Mouse (Mus musculus) intestine, embryonic 16.5 days (tissue): ENCODE data around the gene Ccdc93. TPM values are rescaled to one million over a fixed set of nuclear protein-coding genes. Genes with fewer than 3 reads are reported as not detected.

Source experiments
- ATAC-seq: fragments of 200-750 bp; cut with Nextera tagmentation; 2 replicates; pipeline ENCODE4 v1.8.0; 2017; ENCODE audit warnings: moderate TSS enrichment, moderate library complexity
- H3K27ac ChIP-seq: fragments of 300-500 bp; sonication (generic); 2 replicates; pipeline ENCODE4 v1.5.1; 2014; ENCODE audit warnings: mild to moderate bottlenecking, low read length
- H3K27me3 ChIP-seq: fragments of 300-500 bp; sonication (generic); replicated peaks from 2 replicates; pipeline ENCODE4 v1.6.1; 2014; ENCODE audit warnings: low read length, control low read depth, mixed read lengths; ENCODE audit not compliant: control insufficient read depth, insufficient read depth
- H3K36me3 ChIP-seq: fragments of 300-500 bp; sonication (generic); 2 replicates; pipeline ENCODE4 v1.6.1; 2014; ENCODE audit warnings: low read length, control low read depth; ENCODE audit not compliant: control insufficient read depth, insufficient read depth
- H3K4me1 ChIP-seq: fragments of 300-500 bp; sonication (generic); 2 replicates; pipeline ENCODE4 v1.6.1; 2014; ENCODE audit warnings: low read length, control low read depth, mixed read lengths; ENCODE audit not compliant: control insufficient read depth, insufficient read depth
- H3K4me2 ChIP-seq: fragments of 300-500 bp; sonication (generic); 2 replicates; pipeline ENCODE4 v1.6.1; 2014; ENCODE audit warnings: low read depth, low read length, control low read depth
- H3K4me3 ChIP-seq: fragments of 300-500 bp; sonication (generic); 2 replicates; pipeline ENCODE4 v1.5.1; 2014; ENCODE audit warnings: mild to moderate bottlenecking, low read length
- H3K9ac ChIP-seq: fragments of 300-500 bp; sonication (generic); 2 replicates; pipeline ENCODE4 v1.6.1; 2014; ENCODE audit warnings: low read depth, low read length
- H3K9me3 ChIP-seq: fragments of 300-500 bp; sonication (generic); 2 replicates; pipeline ENCODE4 v1.6.1; 2016; ENCODE audit warnings: low read length, control low read depth; ENCODE audit not compliant: control insufficient read depth
- WGBS: fragments of 180-500 bp; shearing (Covaris S2); extraction: QIAGEN DNeasy Blood & Tissue Kit; methylation state at CpG from one replicate; pipeline ENCODE4 v1.1.7; 2014; 5-methylcytosine and 5-hydroxymethylcytosine counted together
- polyA plus RNA-seq: library from polyadenylated mRNA; unstranded; fragments of >200 nt; fragmentation: Nextera tagmentation; extraction: Ambion mirVana; gene quantifications from 2 replicates; pipeline ENCODE4 v1.2.1, GENCODE M21; 2015

The Ccdc93 gene
- polyA plus RNA-seq: 10.7 and 11.5 TPM in 2 replicates

DNA sequence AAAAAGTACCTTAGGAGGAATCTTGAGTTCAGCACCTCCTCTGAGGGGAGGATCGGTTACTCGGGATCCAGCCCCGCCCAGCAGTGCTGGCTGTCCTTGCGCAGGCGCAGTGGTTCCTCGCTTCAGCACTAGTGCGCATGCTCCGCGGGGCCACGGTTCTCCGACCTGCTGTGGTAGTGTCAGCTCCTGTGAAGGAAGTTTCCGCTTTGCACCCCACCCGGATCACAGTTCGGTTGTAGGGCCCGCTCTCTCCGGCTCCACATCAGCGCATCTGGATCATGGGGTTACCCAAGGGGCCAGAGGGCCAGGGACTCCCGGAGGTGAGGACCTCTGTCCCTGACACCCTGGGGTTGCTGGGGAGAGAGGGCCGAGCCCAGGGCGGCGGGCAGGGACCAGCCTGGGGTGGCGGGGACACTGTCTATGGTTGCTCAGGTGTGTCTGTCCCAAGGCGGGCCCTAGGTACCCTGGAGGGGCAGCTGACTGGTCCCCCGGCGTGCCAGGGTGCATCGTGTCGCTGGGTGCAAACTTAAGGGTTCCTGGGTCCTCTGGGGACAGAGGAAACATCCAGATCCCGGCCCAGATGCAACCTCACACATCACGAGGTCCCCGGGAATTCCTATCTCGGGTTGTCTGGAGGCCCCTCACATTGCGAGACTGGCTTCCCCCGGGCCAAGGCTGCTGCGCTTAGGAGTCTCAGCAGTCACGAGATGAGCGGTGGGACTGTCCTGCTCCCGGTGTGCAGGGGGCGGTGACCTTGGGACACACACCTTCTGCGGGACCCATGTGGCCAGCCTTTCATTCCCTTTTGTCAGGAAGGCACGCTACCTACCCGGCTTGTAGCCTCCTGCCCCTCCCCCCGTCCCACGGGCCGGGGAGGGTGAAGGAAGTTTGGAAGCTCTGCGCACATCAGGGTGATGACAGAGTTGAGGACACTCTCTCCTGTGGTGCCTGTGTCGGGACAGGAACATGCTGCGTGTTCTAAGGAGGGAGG is at the start of gene Ccdc93:
TSS of gene Ccdc93 (plus strand) at position 112 of the 991 bp plus-strand sequence.
- peak within 1 kb of the TSS; percentile 97 for H3K9ac ChIP-seq
- peak within 1 kb of the TSS; percentile 71 for H3K27ac ChIP-seq
- no peaks in the 10 kb centered on the region for H3K36me3 ChIP-seq
- H3K27me3 ChIP-seq: no peaks in the 10 kb centered on the region
- WGBS: under 1% methylated on average over 47 of the region's 47 CpGs
- no peaks in the 10 kb centered on the region for H3K9me3 ChIP-seq
- peak; percentile 96 for ATAC-seq
- peak within 1 kb of the TSS; percentile 95 for H3K4me3 ChIP-seq
- H3K4me2 ChIP-seq: peak within 1 kb of the TSS; percentile 97
- H3K4me1 ChIP-seq: peaks cover 11% of the 10 kb centered on the region

DNA sequence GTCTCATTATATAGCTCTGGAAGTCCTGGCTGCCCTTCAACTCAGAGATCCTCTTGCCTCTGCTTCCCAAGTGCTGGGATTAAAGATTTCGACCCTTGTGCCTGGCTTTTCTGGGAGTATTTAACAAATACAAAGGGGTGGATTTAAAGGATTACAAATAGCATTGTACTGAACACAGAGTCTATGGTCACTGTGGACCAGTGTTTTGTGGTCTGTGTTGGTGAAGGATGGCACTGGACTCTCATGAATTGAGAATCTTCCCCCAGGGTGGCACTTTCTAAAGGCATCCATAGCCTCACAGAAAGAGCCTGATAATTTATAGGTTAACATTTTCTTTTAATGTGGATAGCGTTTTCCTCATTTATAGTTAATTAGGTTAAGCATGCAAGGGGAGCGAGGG is 49.3 kb upstream of the Ccdc93 start:
- WGBS: 79% methylated on average over 3 of the region's 3 CpGs

DNA sequence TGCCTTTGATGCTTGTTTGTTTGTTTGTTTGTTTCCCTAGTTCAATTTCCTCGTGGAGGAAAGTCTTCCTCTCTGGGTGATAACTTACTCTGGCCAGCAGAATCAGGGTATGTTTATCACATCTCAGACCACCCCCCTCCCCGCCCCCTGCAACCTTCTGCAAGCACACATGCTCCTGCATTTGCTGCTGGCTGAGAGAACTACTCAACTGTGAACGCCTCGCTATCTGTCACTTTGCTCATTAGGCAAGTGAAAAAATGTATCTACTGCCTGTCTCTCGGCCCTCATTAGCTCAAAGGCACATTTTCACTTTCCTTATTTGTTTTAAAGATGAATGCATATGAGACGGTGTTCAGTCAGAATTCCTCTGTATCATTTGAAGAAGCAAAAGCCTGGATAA is 42.5 kb upstream of the Ccdc93 start:
- no peak overlapping the region for H3K27ac ChIP-seq
- no peak for ATAC-seq
- H3K4me2 ChIP-seq: no peak overlapping the region
- 0 out of 2 replicates have a peak, but pooled peaks cover 4% of the 10 kb centered on the region for H3K9me3 ChIP-seq
- no peak overlapping the region for H3K9ac ChIP-seq
- no peaks in the 10 kb centered on the region for H3K36me3 ChIP-seq
- no peaks in the 10 kb centered on the region for H3K4me1 ChIP-seq
- no peaks in the 10 kb centered on the region for H3K27me3 ChIP-seq
- 44% methylated on average over 6 of the region's 6 CpGs for WGBS
- no peak overlapping the region for H3K4me3 ChIP-seq

More for the DNA sequence above, 49.3 kb upstream of the Ccdc93 start:
- H3K9me3 ChIP-seq: no peaks in the 10 kb centered on the region
- H3K27me3 ChIP-seq: no peaks in the 10 kb centered on the region
- H3K36me3 ChIP-seq: no peaks in the 10 kb centered on the region
- H3K9ac ChIP-seq: no peak overlapping the region
- no peak for ATAC-seq
- H3K4me1 ChIP-seq: no peaks in the 10 kb centered on the region
- no peak overlapping the region for H3K27ac ChIP-seq
- H3K4me2 ChIP-seq: no peak overlapping the region
- no peak overlapping the region for H3K4me3 ChIP-seq

DNA sequence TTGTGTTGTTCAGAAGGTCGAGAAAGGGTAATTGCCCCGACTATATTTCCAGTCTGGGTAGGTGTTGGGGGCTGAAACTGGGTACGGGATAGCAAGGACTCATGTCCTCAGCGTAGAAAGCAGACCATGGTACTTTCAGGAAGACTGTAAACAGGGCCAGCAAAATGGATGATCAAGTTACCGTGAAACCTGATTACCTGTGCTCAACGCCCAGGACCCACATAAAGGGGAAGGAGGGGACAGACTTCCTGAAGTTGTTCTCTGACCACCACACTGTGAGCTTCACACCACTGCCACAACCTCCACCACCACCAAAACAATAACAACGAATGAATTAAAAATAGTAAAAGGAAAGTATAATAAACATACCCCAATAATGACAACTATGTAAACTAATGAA is 42.1 kb upstream of the Ccdc93 start:
- 47% methylated on average over 7 of the region's 7 CpGs for WGBS
- Histone ChIP-seq H3K27me3 (no peaks in the 10 kb centered on the region), H3K27ac (no peak overlapping the region), H3K4me1 (no peaks in the 10 kb centered on the region), H3K4me2 (no peak overlapping the region), H3K9ac (no peak overlapping the region), H3K36me3 (no peaks in the 10 kb centered on the region), H3K4me3 (no peak overlapping the region), H3K9me3 (0 out of 2 replicates have a peak, but pooled peaks cover 4% of the 10 kb centered on the region)
- ATAC-seq: no peak

DNA sequence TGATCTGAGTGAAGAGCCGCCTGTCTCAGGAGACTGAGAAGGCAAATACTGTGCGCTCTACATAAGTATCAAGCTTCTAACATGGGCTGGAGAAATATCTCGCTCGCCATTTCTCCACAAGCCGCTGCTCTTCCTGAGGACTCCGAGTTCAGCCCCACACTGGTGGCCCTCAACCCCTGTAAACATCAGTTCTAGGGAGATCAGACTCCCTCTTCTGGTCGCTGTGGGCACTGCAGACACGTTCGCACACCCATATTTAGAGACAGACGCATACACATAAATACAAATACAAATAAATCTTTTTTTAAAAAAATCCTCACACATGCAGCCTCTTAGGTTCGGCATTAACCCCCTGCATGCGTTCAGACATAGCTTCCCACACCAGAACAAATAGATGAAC is 41.3 kb upstream of the Ccdc93 start:
- Histone ChIP-seq H3K4me1 (peaks cover 3% of the 10 kb centered on the region; the same call in 1 of the 2 replicates), H3K27me3 (no peaks in the 10 kb centered on the region), H3K36me3 (no peaks in the 10 kb centered on the region), H3K9ac (no peak overlapping the region), H3K27ac (no peak overlapping the region), H3K4me2 (no peak overlapping the region), H3K4me3 (no peak overlapping the region), H3K9me3 (0 out of 2 replicates have a peak, but pooled peaks cover 4% of the 10 kb centered on the region)
- ATAC-seq: no peak
- 85% methylated on average over 12 of the region's 12 CpGs for WGBS

DNA sequence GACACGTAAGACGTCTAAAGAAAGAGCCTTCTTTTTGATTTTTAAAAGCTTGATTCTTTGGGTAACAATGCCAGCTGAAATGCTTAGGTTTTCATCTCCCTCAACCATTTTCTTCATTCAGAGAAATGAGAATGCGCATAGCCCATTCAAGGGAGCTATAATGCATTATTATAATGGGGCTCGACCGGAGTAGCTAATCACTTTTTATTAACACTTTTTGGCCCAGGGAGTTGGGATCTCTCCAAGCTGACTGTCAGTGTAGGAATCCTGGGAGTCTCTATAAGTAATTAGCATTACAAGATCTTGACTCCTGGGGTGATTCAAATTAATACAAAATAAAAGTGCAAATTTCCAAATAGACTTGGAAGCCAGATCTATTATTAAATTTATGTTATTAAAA is 40.8 kb upstream of the Ccdc93 start:
- Histone ChIP-seq H3K4me1 (peaks cover 4% of the 10 kb centered on the region; the same call in 1 of the 2 replicates), H3K9me3 (0 out of 2 replicates have a peak, but pooled peaks cover 4% of the 10 kb centered on the region), H3K36me3 (no peaks in the 10 kb centered on the region), H3K4me3 (no peak overlapping the region), H3K9ac (no peak overlapping the region), H3K27ac (no peak overlapping the region), H3K27me3 (no peaks in the 10 kb centered on the region), H3K4me2 (no peak overlapping the region)
- 91% methylated on average over 5 of the region's 5 CpGs for WGBS
- ATAC-seq: no peak

DNA sequence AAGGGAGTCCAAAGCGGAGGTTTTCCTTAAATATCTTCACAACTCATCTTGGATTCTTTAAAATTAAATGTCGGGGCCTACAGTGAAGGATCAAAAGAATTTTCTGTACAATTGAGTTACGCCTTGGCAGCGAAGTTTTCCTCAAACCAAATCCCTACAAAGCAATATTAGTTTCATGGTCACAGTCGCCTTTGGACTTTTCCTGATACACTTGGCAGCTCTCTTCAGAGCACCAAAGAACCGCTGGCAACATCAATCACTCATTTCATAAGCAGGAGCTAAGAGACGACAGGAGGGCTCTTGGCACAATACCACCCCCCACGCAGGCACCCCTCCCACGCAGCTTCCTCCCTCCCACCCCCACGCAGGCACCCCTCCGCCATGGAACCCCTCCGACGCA is 40.4 kb upstream of the Ccdc93 start:
- Histone ChIP-seq H3K9ac (no peak overlapping the region), H3K27me3 (no peaks in the 10 kb centered on the region), H3K9me3 (0 out of 2 replicates have a peak, but pooled peaks cover 4% of the 10 kb centered on the region), H3K4me2 (no peak overlapping the region), H3K4me3 (no peak overlapping the region), H3K36me3 (no peaks in the 10 kb centered on the region), H3K4me1 (peaks cover 4% of the 10 kb centered on the region; the same call in 1 of the 2 replicates), H3K27ac (no peak overlapping the region)
- 75% methylated on average over 13 of the region's 13 CpGs for WGBS
- no peak for ATAC-seq

DNA sequence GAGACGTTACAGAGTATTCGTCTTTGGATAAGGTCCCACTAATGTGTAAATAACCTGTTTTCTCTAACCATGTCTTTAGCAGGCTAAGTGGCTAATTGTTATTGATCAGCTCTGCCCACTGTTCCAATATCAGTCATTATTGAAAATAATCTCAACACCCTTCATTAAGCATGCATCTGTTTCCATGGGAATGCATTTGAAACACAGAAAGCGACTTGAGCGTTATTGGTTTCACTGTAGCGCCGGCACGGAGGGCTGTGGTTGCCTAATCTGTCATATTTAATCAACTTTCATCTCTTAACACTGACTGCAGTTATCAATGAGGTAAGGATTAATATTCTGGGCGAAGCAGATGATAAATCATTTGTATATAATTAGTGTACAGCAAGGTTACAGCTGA is 40.0 kb upstream of the Ccdc93 start:
- WGBS: 75% methylated on average over 8 of the region's 8 CpGs
- no peak overlapping the region for H3K4me3 ChIP-seq
- no peak overlapping the region for H3K4me2 ChIP-seq
- H3K9ac ChIP-seq: no peak overlapping the region
- H3K9me3 ChIP-seq: 0 out of 2 replicates have a peak, but pooled peaks cover 4% of the 10 kb centered on the region
- H3K27me3 ChIP-seq: no peaks in the 10 kb centered on the region
- no peaks in the 10 kb centered on the region for H3K36me3 ChIP-seq
- peaks cover 4% of the 10 kb centered on the region; the same call in 1 of the 2 replicates for H3K4me1 ChIP-seq
- no peak overlapping the region for H3K27ac ChIP-seq
- no peak for ATAC-seq

DNA sequence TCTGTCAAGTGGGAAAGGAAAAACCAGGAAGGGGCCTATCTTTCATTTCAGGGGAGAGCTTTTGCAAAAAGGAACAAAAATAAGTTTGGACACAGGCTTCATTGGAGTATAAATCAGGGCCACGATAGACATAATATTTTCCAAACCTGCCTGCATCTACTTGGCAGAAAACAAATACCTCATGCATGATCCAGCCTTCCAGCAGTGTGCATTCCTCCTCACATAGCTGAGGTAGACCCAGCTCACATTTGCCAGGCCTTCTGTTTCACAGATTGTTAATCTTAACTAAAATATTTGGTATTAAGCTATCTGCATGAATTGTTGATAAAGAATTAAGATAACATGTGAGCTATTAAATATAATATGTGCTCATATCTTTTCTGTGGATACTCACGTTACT is 37.7 kb upstream of the Ccdc93 start:
- Histone ChIP-seq H3K9ac (no peak overlapping the region), H3K4me3 (no peak overlapping the region), H3K4me1 (peaks cover 4% of the 10 kb centered on the region; the same call in 1 of the 2 replicates), H3K9me3 (0 out of 2 replicates have a peak, but pooled peaks cover 4% of the 10 kb centered on the region), H3K27ac (no peak overlapping the region), H3K4me2 (no peak overlapping the region), H3K27me3 (no peaks in the 10 kb centered on the region), H3K36me3 (no peaks in the 10 kb centered on the region)
- 63% methylated on average over 2 of the region's 2 CpGs for WGBS
- ATAC-seq: no peak
